Mouse (Mus musculus) CH12.LX (cell line): ENCODE results near the gene Plbd2. TPM values are rescaled to one million over a fixed set of nuclear protein-coding genes. Genes with fewer than 3 reads are reported as not detected.
A peak's percentile ranks its signal among the peaks of the same experiment; 100 is the strongest.

ENCODE experiments used
- DNase-seq: peaks from one replicate; pipeline ENCODE4 v3.0.0-alpha.2; 2013; ENCODE audit errors: extremely low read depth
- H3K27ac ChIP-seq: 2 replicates; pipeline ENCODE4 v1.5.1; 2012; ENCODE audit warnings: low read depth, mild to moderate bottlenecking, control low read depth, moderate library complexity; ENCODE audit not compliant: insufficient read depth
- H3K27me3 ChIP-seq: replicated peaks from 2 replicates; pipeline ENCODE3; 2012; ENCODE audit warnings: inconsistent platforms
- H3K36me3 ChIP-seq, 2 experiments: replicated peaks in 1 of 2; 2 replicates each; pipeline versions ENCODE3 to v1.6.1; 2012; ENCODE audit warnings: inconsistent platforms in 1 of 2, low read length in 1 of 2, mild to moderate bottlenecking in 1 of 2, mixed read lengths in 1 of 2, moderate library complexity in 1 of 2; ENCODE audit not compliant: control insufficient read depth in 1 of 2, insufficient read depth in 1 of 2
- H3K4me1 ChIP-seq, 2 experiments: 2 replicates each; pipeline ENCODE4 v1.6.1; 2012; ENCODE audit warnings: inconsistent platforms in 1 of 2, moderate library complexity in 1 of 2; ENCODE audit not compliant: insufficient read depth in 2 of 2, control insufficient read depth in 1 of 2
- H3K4me2 ChIP-seq: 2 replicates; pipeline ENCODE4 v1.6.1; 2012; ENCODE audit warnings: low read depth, mild to moderate bottlenecking, control low read depth; ENCODE audit not compliant: poor library complexity, insufficient read depth, severe bottlenecking
- H3K4me3 ChIP-seq, 3 experiments: fragments of 150-350 bp in 1 of 3; sonication (generic) in 1 of 3; replicated peaks in 1 of 3; 2 replicates each; pipeline versions ENCODE3 to v1.5.1; 2011 to 2012; ENCODE audit warnings: low read depth in 2 of 3, low read length in 2 of 3, mild to moderate bottlenecking in 2 of 3, moderate library complexity in 2 of 3, control low read depth in 1 of 3, improper control_type of control experiment in 1 of 3, inconsistent platforms in 1 of 3, mixed read lengths in 1 of 3; ENCODE audit not compliant: poor library complexity in 1 of 3
- H3K79me2 ChIP-seq: replicated peaks from 2 replicates; pipeline ENCODE4 v1.6.1; 2012; ENCODE audit warnings: mild to moderate bottlenecking, moderate library complexity; ENCODE audit not compliant: control insufficient read depth, poor library complexity, insufficient read depth, severe bottlenecking; ENCODE audit errors: extremely low read depth
- H3K9ac ChIP-seq: 2 replicates; pipeline ENCODE4 v1.6.1; 2012; ENCODE audit warnings: low read depth, mild to moderate bottlenecking, control low read depth, moderate library complexity; ENCODE audit not compliant: insufficient read depth
- H3K9me3 ChIP-seq: replicated peaks from 2 replicates; pipeline ENCODE3; 2012; ENCODE audit warnings: low read length, inconsistent platforms, mixed read lengths
- BHLHE40 ChIP-seq: IDR thresholded peaks from 2 replicates; pipeline ENCODE4 v1.6.1; 2011; ENCODE audit warnings: mild to moderate bottlenecking, low read depth, low read length, improper control_type of control experiment
- CHD2 ChIP-seq: IDR thresholded peaks from 2 replicates; pipeline ENCODE4 v1.6.1; 2011; ENCODE audit warnings: low read length, improper control_type of control experiment
- CTCF ChIP-seq, 2 experiments: IDR thresholded peaks in 1 of 2; conservative IDR thresholded peaks in 1 of 2; 2 replicates each; pipeline ENCODE4 v1.5.1; 2011 to 2012; ENCODE audit warnings: low read depth in 2 of 2, low read length in 2 of 2, improper control_type of control experiment in 1 of 2, inconsistent platforms in 1 of 2, mild to moderate bottlenecking in 1 of 2, moderate library complexity in 1 of 2
- E2F4 ChIP-seq: IDR thresholded peaks from 2 replicates; pipeline ENCODE4 v1.6.1; 2011; ENCODE audit warnings: low read depth, low read length, improper control_type of control experiment; ENCODE audit not compliant: insufficient replicate concordance
- ELF1 ChIP-seq: IDR thresholded peaks from 2 replicates; pipeline ENCODE4 v1.6.1; 2014; ENCODE audit warnings: low read depth, mild to moderate bottlenecking, inconsistent platforms, low read length, improper control_type of control experiment
- EP300 ChIP-seq: IDR thresholded peaks from 2 replicates; pipeline ENCODE4 v1.6.1; 2011; ENCODE audit warnings: low read length, improper control_type of control experiment
- ETS1 ChIP-seq: conservative IDR thresholded peaks from 2 replicates; pipeline ENCODE4 v1.6.1; 2012; ENCODE audit warnings: low read depth, mild to moderate bottlenecking, inconsistent platforms, low read length, improper control_type of control experiment, moderate library complexity
- GABPA ChIP-seq: IDR thresholded peaks from 2 replicates; pipeline ENCODE4 v1.6.1; 2012; ENCODE audit warnings: low read depth, low read length, improper control_type of control experiment, inconsistent platforms; ENCODE audit not compliant: insufficient replicate concordance
- JUN ChIP-seq: IDR thresholded peaks from 2 replicates; pipeline ENCODE4 v1.6.1; 2011; ENCODE audit warnings: low read depth, mild to moderate bottlenecking, low read length, improper control_type of control experiment, moderate library complexity; ENCODE audit not compliant: insufficient read depth
- JUND ChIP-seq: conservative IDR thresholded peaks from 2 replicates; pipeline ENCODE4 v1.6.1; 2011; ENCODE audit warnings: low read depth, low read length, improper control_type of control experiment
- MAFK ChIP-seq: IDR thresholded peaks from 2 replicates; pipeline ENCODE4 v1.6.1; 2011; ENCODE audit warnings: low read length, improper control_type of control experiment; ENCODE audit not compliant: insufficient replicate concordance
- MAZ ChIP-seq: IDR thresholded peaks from 2 replicates; pipeline ENCODE4 v1.6.1; 2012; ENCODE audit warnings: low read depth, mild to moderate bottlenecking, inconsistent platforms, low read length, improper control_type of control experiment, moderate library complexity
- MEF2A ChIP-seq: IDR thresholded peaks from 2 replicates; pipeline ENCODE4 v1.6.1; 2014; ENCODE audit warnings: low read depth, mild to moderate bottlenecking, inconsistent platforms, low read length, improper control_type of control experiment, borderline replicate concordance
- MXI1 ChIP-seq: IDR thresholded peaks from 2 replicates; pipeline ENCODE4 v1.6.1; 2011; ENCODE audit warnings: mild to moderate bottlenecking, low read depth, low read length, improper control_type of control experiment
- MYC ChIP-seq: IDR thresholded peaks from 2 replicates; pipeline ENCODE4 v1.6.1; 2011; ENCODE audit warnings: low read depth, mild to moderate bottlenecking, improper control_type of control experiment, low read length
- NELFE ChIP-seq: IDR thresholded peaks from 2 replicates; pipeline ENCODE4 v1.6.1; 2011; ENCODE audit warnings: low read depth, low read length, improper control_type of control experiment
- NRF1 ChIP-seq: IDR thresholded peaks from 2 replicates; pipeline ENCODE4 v1.6.1; 2014; ENCODE audit warnings: low read depth, mild to moderate bottlenecking, inconsistent platforms, low read length, improper control_type of control experiment, moderate library complexity
- PAX5 ChIP-seq: IDR thresholded peaks from 2 replicates; pipeline ENCODE4 v1.6.1; 2012; ENCODE audit warnings: low read length, inconsistent platforms, mixed read lengths
- POLR2A ChIP-seq: IDR thresholded peaks from 2 replicates; pipeline ENCODE4 v1.6.1; 2011; ENCODE audit warnings: low read depth, mild to moderate bottlenecking, improper control_type of control experiment, low read length
- POLR2AphosphoS2 ChIP-seq: IDR thresholded peaks from 2 replicates; pipeline ENCODE4 v1.6.1; 2011; ENCODE audit warnings: low read depth, low read length, improper control_type of control experiment
- RAD21 ChIP-seq: IDR thresholded peaks from 2 replicates; pipeline ENCODE4 v1.6.1; 2011; ENCODE audit warnings: low read depth, mild to moderate bottlenecking, low read length, improper control_type of control experiment, moderate library complexity
- RCOR1 ChIP-seq: conservative IDR thresholded peaks from 2 replicates; pipeline ENCODE4 v1.6.1; 2012; ENCODE audit warnings: low read depth, mild to moderate bottlenecking, inconsistent platforms, low read length, improper control_type of control experiment
- SIN3A ChIP-seq: IDR thresholded peaks from 2 replicates; pipeline ENCODE4 v1.6.1; 2012; ENCODE audit warnings: low read length, improper control_type of control experiment, inconsistent platforms
- SMC3 ChIP-seq: IDR thresholded peaks from 2 replicates; pipeline ENCODE4 v1.6.1; 2011; ENCODE audit warnings: low read depth, low read length, improper control_type of control experiment
- TBP ChIP-seq: conservative IDR thresholded peaks from 2 replicates; pipeline ENCODE4 v1.6.1; 2011; ENCODE audit warnings: low read depth, low read length, improper control_type of control experiment
- TCF12 ChIP-seq: IDR thresholded peaks from 2 replicates; pipeline ENCODE4 v1.6.1; 2014; ENCODE audit warnings: low read depth, mild to moderate bottlenecking, inconsistent platforms, low read length, improper control_type of control experiment
- UBTF ChIP-seq: IDR thresholded peaks from 2 replicates; pipeline ENCODE4 v1.6.1; 2012; ENCODE audit warnings: low read depth, mild to moderate bottlenecking, inconsistent platforms, low read length, improper control_type of control experiment, moderate library complexity
- USF2 ChIP-seq: conservative IDR thresholded peaks from 2 replicates; pipeline ENCODE4 v1.6.1; 2011; ENCODE audit warnings: low read depth, low read length, improper control_type of control experiment
- ZC3H11A ChIP-seq: IDR thresholded peaks from 2 replicates; pipeline ENCODE4 v1.6.1; 2012; ENCODE audit warnings: low read depth, mild to moderate bottlenecking, inconsistent platforms, low read length, improper control_type of control experiment
- ZKSCAN1 ChIP-seq: IDR thresholded peaks from 2 replicates; pipeline ENCODE4 v1.6.1; 2012; ENCODE audit warnings: low read depth, inconsistent platforms, low read length, improper control_type of control experiment, borderline replicate concordance
- ZMIZ1 ChIP-seq: IDR thresholded peaks from 2 replicates; pipeline ENCODE4 v1.6.1; 2012; ENCODE audit warnings: low read depth, mild to moderate bottlenecking, inconsistent platforms, low read length, improper control_type of control experiment
- ZNF384 ChIP-seq: IDR thresholded peaks from 2 replicates; pipeline ENCODE4 v1.6.1; 2012; ENCODE audit warnings: low read depth, low read length, improper control_type of control experiment, inconsistent platforms
- dilution Hi-C: fragments of 300-500 bp; cut with MboI; formaldehyde crosslinking; loops from 2 replicates; pipeline ENCODE4 v1.14.3; 2020; ENCODE audit warnings: low sequenced_read_pairs; ENCODE audit not compliant: extremely low pct_unique_long_range_greater_than_20kb, extremely low pct_ligation_motif_present
- in situ Hi-C: fragments of 300-500 bp; cut with MboI; formaldehyde crosslinking; loops from 3 replicates; pipeline ENCODE4 v1.14.3; 2019; ENCODE audit warnings: low sequenced_read_pairs, low pct_ligation_motif_present, low pct_unique_long_range_greater_than_20kb, mixed read lengths
- polyA plus RNA-seq: library from polyadenylated mRNA; unstranded; fragments of >175 nt; gene quantifications from 2 replicates; pipeline ENCODE4 v1.2.1, GENCODE M21; 2012; ENCODE audit warnings: low read depth; ENCODE audit not compliant: insufficient read length
- total RNA-seq, 2 experiments: library from RNA; depleted of rRNA; stranded (reverse); fragments of 300-350 nt in 1 of 2; fragments of >200 nt in 1 of 2; gene quantifications; 2 replicates each; pipeline ENCODE4 v1.2.3; 2012 to 2014

Gene Plbd2
- total and polyA plus RNA-seq, 3 experiments = 9.0 to 28.8 (median 21.3) TPM

GRCm38 (mm10) chr5:120522649-120523048 lies 19.2 kb upstream of the Plbd2 start:
- no peaks in the 10 kb centered on the region for H3K79me2 ChIP-seq
- H3K9me3 ChIP-seq = peaks cover 4% of the 10 kb centered on the region
- dilution Hi-C loops (no loop called here), in situ Hi-C loops (loop anchor here (25.0 kb wide), 1 partner anchor 190 kb away; the partner anchor contains the start of gene Dtx1)
- H3K4me2 ChIP-seq = no peak overlapping the region
- DNase-seq = peak; percentile 48
- peaks cover 18 to 66% of the 10 kb centered on the region in 2 experiments for H3K36me3 ChIP-seq
- H3K27ac ChIP-seq = no peak overlapping the region
- H3K27me3 ChIP-seq = no peaks in the 10 kb centered on the region
- peak in 1 of 2 experiments; percentile 70; a peak in 2 of 4 replicates for TF ChIP-seq CTCF (conservative IDR thresholded peaks at IDR 0.05 in 1 of 2, IDR thresholded peaks at IDR 0.05 in 1 of 2; ENCODE audit: low read depth in 2 of 2, low read length in 2 of 2)
- no peak for TF ChIP-seq NELFE
- TF ChIP-seq JUN = no peak
- TF ChIP-seq ZNF384 = no peak
- no peak for TF ChIP-seq SIN3A
- no peak for TF ChIP-seq ZMIZ1
- TF ChIP-seq JUND = no peak
- no peak for TF ChIP-seq EP300
- TF ChIP-seq CHD2 = no peak
- TF ChIP-seq RAD21 = peak; percentile 57
- TF ChIP-seq RCOR1 = no peak
- TF ChIP-seq BHLHE40 = no peak
- no peak for TF ChIP-seq MEF2A
- TF ChIP-seq PAX5 = no peak
- no peak for TF ChIP-seq POLR2A
- TF ChIP-seq GABPA = no peak
- TF ChIP-seq ZKSCAN1 = peak; percentile 72; the same call in 1 of the 2 replicates
- peak; percentile 68 for TF ChIP-seq SMC3
- TF ChIP-seq TBP = no peak
- no peak overlapping the region for H3K9ac ChIP-seq
- H3K4me1 ChIP-seq = peaks cover 10 to 26% of the 10 kb centered on the region in 2 experiments
- H3K4me3 ChIP-seq = no peak overlapping the region

GRCm38 (mm10) chr5:120517552-120517951 lies 14.1 kb upstream of the Plbd2 start:
- in situ Hi-C loops = loop anchor here (5.0 to 25.0 kb wide), 2 partner anchors 90 to 195 kb away; partner anchors contain the start of gene Dtx1
- TF ChIP-seq TCF12 (peak; percentile 65; the same call in 1 of the 2 replicates), ZKSCAN1 (no peak), NRF1 (no peak), MXI1 (peak; percentile 30; the same call in 1 of the 2 replicates), UBTF (no peak), POLR2AphosphoS2 (no peak), EP300 (peak; percentile 74), SMC3 (no peak), USF2 (no peak), MYC (0 out of 2 replicates have a peak, but pooled peaks have one; percentile 33), E2F4 (no peak), POLR2A (no peak), MAFK (peak; percentile 41; the same call in 1 of the 2 replicates), JUND (peak; percentile 50; the same call in 1 of the 2 replicates), NELFE (no peak), CTCF (conservative IDR thresholded peaks at IDR 0.05 in 1 of 2, IDR thresholded peaks at IDR 0.05 in 1 of 2; ENCODE audit: low read depth in 2 of 2, low read length in 2 of 2) (no peak), SIN3A (0 out of 2 replicates have a peak, but pooled peaks have one; percentile 49), CHD2 (no peak; the same call in 1 of the 2 replicates), RAD21 (no peak), MAZ (peak; percentile 62; the same call in 1 of the 2 replicates), ELF1 (0 out of 2 replicates have a peak, but pooled peaks have one; percentile 26), ZC3H11A (no peak), ETS1 (peak; percentile 98)

More at GRCm38 (mm10) chr5:120517552-120517951, 14.1 kb upstream of the Plbd2 start:
- no peaks in the 10 kb centered on the region for H3K9me3 ChIP-seq
- no peaks in the 10 kb centered on the region for H3K27me3 ChIP-seq
- peaks cover 20 to 55% of the 10 kb centered on the region in 2 experiments for H3K4me1 ChIP-seq
- no peak overlapping the region for H3K9ac ChIP-seq
- 0 out of 2 replicates have a peak overlapping the region, but pooled peaks have one; percentile 10 for H3K27ac ChIP-seq
- peak; percentile 91 for DNase-seq
- peak overlapping the region in 1 of 3 experiments; percentile 6 for H3K4me3 ChIP-seq
- H3K79me2 ChIP-seq = no peaks in the 10 kb centered on the region
- dilution Hi-C loops = no loop called here
- H3K36me3 ChIP-seq = peaks cover 9 to 47% of the 10 kb centered on the region in 2 experiments
- no peak overlapping the region for H3K4me2 ChIP-seq
